Mouse (Mus musculus) adrenal gland (tissue): Measurements from ENCODE around the gene Ntrk3.

Experiments used
- intact Hi-C: fragments of 180-260 bp; cut with DNase I; formaldehyde crosslinking; loops from one replicate; pipeline ENCODE4 v1.15.1; 2025

Gene Ntrk3

DNA sequence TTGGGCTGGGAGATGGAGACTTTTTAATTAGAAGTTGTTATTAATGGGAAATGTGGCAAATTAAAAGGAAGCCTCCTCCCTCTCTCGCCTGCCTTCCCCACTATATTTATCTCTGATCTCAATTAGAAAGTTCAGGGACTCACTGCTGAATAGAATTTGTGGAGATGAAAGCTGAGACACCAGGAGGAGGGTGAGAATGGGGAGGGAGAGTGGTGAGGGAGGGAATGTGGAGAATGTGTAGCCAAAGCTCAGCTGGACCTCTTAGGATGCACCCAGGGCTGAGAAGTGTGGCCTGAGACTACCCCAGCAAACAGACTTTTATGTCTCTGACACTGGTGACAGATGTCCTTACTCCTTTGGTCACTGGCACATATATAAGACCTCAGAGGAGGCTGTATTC is 86.3 kb downstream of the Ntrk3 start:
- intact Hi-C loops = loop anchor here (10.0 kb wide), 1 partner anchor 113 kb away; no protein-coding TSS in a partner anchor

DNA sequence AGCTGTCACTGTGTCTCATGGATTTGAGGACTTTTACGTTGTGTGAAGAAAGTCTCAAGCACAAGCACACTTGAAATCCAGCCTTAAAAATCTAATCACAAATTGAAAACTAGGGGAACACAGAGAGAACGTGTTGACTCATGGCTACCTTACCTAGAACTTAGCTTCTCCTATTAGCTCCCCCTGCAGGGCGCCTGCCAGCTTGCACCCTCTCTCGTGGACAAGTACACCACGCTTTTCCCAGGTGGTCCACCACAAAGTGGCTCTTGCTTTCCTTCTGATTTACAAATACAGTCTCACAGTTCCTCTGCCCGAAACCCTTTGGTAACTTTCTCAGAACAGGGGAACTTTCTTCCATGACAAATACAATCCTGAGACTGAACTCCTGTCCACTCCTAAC is 94.1 kb downstream of the Ntrk3 start:
- intact Hi-C loops = no loop called here

GRCm38 (mm10) chr7:78623686-78624085 is 114.1 kb downstream of the Ntrk3 start:
- intact Hi-C loops = no loop called here

- intact Hi-C loops = no loop called here
Observed at GRCm38 (mm10) chr7:78621115-78621514, 116.7 kb downstream of the Ntrk3 start.

DNA sequence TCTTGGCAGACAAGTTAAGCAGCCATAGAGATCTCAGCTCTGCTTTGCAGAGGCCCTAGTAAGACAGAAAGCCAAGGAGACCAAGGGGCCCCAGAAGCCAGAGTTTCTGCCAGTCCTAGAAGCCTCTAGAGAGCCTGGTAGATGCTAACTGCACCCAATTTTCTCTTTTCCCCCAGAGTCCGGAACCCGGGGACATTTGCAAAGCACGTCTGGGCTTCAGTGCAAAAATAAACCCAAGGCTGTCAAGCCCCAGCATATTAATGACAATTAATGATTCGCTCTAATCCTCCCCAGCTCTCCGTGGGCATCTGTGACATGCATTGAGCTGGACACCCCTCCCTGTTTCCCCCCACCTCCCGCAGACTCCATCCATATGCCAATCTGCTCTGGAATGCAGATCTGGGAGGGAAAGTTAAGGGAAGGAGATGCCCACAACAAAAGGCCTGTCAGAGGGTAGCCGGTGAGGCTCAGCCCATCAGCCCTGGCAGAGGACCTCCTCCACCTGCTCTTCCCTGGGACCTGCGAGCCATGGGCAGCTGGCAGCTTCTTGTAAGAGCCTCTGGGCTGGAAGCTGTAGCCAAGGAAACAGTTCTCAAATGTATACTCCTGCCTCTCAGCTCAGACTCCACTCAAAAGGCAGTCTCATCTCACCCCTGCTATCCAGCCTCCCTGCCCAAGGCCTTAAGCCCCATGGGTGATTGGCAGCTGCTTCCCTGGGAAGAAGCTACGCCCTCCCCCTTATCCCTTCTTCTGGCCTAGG is 117.8 kb downstream of the Ntrk3 start:
- intact Hi-C loops = no loop called here

- intact Hi-C loops = no loop called here
Observed at GRCm38 (mm10) chr7:78605538-78606130, 132.2 kb downstream of the Ntrk3 start.

DNA sequence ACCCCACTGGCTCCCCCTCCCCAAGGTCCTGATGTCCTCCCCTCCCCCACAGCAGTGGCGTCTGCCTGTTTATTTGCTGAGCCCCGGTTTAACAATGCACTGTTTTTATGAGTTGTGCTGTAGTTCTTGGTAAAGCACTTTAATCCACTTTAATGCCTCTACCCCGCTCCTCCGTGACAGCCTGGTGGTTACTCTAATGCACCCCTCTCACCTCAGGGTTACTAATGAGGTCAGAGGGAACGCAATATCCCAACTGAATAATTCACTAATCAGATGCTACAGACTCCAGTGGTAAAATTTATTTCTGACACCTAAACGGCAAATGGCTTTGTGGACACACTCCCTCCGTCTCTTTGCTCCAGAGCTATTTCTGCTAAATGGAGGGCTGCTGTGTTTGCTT is 133.9 kb downstream of the Ntrk3 start:
- intact Hi-C loops = no loop called here

GRCm38 (mm10) chr7:78601851-78602250 is 136.0 kb downstream of the Ntrk3 start:
- intact Hi-C loops = no loop called here

GRCm38 (mm10) chr7:78600886-78601285 is 136.9 kb downstream of the Ntrk3 start:
- intact Hi-C loops = no loop called here

DNA sequence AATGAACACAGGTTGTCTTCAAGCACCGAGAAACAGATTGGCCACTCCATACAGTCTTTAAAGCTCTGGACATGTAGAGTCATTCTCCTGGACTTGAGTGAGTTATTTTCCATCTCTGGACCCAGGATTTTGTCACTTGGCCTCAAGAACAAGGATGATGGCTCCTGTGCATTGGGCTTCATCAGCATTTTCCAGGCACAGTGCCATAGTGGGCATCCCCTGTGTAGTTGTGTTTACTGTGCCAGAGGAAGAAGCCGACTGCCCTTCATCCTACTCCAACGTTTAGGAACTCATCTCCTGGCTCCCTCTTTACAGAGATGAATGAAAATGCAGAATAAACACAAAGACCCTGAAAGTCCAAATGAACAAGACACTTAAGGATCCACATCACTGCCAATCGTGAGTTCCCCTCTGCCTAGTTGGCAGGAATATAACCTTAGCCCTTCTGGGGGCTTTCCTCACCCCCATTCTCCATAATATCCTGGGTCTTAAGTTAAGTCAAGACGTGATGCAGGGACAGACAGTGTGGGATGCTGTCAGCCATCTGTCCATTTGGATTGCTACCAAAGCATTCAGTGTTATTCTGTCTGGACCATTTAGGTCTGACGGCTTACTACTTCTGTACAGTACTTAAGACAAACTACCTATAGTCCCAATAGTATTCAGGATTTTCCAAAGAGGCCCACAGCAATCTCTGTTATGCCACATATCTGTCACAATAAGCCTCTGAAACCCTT is 137.7 kb downstream of the Ntrk3 start:
- intact Hi-C loops = loop anchor here (5.0 to 10.0 kb wide), 2 partner anchors 167 to 1105 kb away; no protein-coding TSS in a partner anchor

DNA sequence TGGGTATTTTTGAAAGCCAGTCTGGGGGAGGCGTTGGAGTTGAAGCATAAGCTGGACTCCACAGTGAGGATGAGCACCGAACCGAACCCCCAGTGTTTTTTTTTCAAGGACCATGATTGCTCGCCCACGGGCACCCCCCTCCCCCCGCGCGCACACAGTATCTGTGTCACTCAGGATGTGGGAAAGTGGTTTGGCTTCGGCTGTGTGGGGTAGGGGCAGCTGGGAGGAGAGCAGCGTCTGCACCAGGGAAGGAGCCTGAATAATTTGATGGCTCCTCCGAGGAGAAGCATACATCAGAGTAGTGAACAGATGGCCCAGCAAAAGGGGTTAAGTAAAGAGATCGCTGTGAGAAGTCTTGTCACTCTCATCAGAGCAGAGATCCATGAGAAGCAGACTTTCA is 139.7 kb downstream of the Ntrk3 start:
- intact Hi-C loops = loop anchor here (5.0 to 10.0 kb wide), 2 partner anchors 169 to 1103 kb away; no protein-coding TSS in a partner anchor

DNA sequence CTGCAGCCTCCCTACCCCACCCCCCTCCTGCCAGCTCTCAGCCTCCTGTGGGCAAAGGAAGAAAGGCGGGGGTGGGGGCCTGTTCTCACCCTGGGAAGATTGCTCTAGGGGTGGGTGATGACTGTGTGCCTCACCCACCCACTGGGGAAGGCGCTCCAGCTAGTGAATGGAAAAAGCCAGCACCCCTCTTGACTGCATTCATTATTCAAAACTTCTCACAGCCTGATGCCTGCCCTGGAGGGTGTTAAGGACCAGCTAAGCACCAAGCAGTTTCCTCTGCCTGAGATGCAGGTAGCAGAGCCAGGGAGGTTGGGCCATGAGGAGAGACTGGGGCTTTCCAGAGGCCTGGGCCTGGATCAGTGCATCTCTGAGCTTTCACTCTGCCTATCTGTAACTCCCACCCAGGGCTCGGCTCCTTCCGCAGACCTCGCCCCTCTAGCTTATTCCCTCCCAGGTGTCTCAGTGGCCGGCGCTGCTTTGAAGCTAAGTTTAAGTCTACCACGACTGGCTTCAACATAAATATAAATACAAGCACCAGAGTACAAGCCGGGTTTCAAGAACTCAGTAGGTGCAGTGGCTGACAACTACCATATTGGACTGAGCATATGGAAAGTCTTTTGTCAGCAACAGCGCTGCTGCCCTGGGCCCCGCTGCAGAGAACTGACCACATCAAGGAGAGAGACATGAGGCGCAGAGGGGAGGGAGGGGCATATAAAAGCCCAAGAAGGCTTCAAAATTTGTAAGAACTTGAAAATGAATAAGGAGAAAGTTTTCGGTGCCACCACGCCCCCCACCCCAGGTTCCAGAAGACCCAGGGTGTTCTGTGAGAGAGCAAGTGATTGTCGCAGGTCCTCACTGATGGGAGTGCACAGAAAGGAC is 140.3 kb downstream of the Ntrk3 start:
- intact Hi-C loops = loop anchor here (5.0 to 10.0 kb wide), 2 partner anchors 170 to 1103 kb away; no protein-coding TSS in a partner anchor

GRCm38 (mm10) chr7:78596556-78596955 is 141.3 kb downstream of the Ntrk3 start:
- intact Hi-C loops = loop anchor here (5.0 to 10.0 kb wide), 2 partner anchors 171 to 1102 kb away; no protein-coding TSS in a partner anchor

GRCm38 (mm10) chr7:78595895-78596294 is 141.9 kb downstream of the Ntrk3 start:
- intact Hi-C loops = loop anchor here (5.0 to 10.0 kb wide), 2 partner anchors 171 to 1101 kb away; no protein-coding TSS in a partner anchor

GRCm38 (mm10) chr7:78592948-78593347 is 144.9 kb downstream of the Ntrk3 start:
- intact Hi-C loops = loop anchor here (10.0 kb wide), 1 partner anchor 1098 kb away; no protein-coding TSS in a partner anchor

GRCm38 (mm10) chr7:78592172-78592571 is 145.6 kb downstream of the Ntrk3 start:
- intact Hi-C loops = loop anchor here (10.0 kb wide), 1 partner anchor 1097 kb away; no protein-coding TSS in a partner anchor

DNA sequence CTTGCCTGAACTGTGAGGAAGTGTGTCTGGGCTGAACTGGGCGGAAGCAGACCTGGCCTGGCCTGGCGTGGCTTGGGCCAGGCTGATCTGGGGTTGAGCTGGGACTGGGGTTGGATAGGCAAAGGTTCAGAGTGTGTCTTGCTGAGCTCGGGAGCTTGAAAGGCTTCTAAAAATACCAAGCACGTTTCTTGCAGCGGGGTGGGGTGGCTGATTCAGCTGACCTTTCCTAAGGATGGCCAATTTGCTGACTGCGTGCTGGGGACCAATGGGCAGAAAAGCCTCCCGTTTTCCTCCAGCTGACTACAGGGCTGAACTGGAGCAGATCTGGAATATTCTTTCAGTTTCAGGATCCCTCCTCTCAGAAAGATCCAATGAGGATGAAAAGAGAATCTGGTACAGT is 148.0 kb downstream of the Ntrk3 start:
- intact Hi-C loops = loop anchor here (10.0 kb wide), 2 partner anchors 295 to 1095 kb away; no protein-coding TSS in a partner anchor

GRCm38 (mm10) chr7:78586800-78587199 is 151.0 kb downstream of the Ntrk3 start:
- intact Hi-C loops = loop anchor here (10.0 kb wide), 1 partner anchor 298 kb away; no protein-coding TSS in a partner anchor

DNA sequence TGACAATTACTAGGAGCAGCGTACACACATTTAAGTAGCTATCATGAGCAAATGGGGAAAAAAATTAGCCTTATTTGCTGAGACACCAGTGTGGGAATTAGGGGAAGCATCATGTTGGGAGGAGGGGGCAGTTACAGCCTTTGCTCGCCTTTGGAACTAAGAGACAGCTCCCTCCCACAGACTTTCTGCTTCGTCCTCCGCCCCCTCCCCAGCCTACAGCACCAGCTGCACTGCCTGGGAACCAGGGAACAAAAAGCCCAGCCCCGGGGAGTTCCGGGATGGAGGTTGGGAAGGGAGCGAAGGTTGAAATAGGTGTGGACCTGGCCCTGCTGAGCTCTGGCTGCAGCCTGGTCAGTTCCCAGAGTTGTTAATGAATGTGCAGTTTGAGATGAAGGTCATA is 151.9 kb downstream of the Ntrk3 start:
- intact Hi-C loops = loop anchor here (10.0 kb wide), 1 partner anchor 299 kb away; no protein-coding TSS in a partner anchor

DNA sequence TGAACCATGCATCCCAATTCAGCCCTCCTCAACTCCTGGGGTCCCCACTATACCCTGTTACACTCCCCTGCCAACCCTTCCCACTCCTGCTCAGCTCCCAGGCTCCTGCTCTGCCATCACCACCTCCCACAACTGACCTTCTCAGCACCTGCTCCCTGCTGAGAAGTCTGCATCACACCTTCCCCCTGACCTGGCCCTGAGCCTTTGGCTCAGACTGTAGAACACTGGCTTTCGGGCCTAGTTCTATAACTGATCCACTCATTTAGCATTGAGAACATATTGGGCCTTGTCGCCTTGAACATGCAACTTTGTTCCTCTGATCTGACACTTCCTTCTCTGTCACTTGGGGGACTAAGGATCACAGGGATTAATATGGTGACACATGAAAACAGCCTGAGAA is 152.9 kb downstream of the Ntrk3 start:
- intact Hi-C loops = loop anchor here (10.0 kb wide), 1 partner anchor 300 kb away; no protein-coding TSS in a partner anchor
